19 mouse cellular contexts compared by ENCODE assay signal in genomic region chr15:88214286-88214685, GRCm38 (mm10).
"Had no signal": no experiment of that assay in that cellular context is flagged by ENCODE, and none has a peak within 500 bp of the region (broad histone marks: within the 10 kb centered on the region; RNA-seq: fewer than 3 reads in every experiment).

No protein-coding gene starts in this region.

- H3K9me3 ChIP-seq: liver, embryonic 15.5 days; lung, embryonic 15.5 days; midbrain, embryonic 13.5 days; midbrain, embryonic 15.5 days; neural tube, embryonic 12.5 days had no signal

- H3K9ac ChIP-seq: liver, embryonic 15.5 days; liver, postnatal 0 days; lung, embryonic 15.5 days; midbrain, embryonic 13.5 days; midbrain, embryonic 15.5 days; neural tube, embryonic 12.5 days had no signal

- ATAC-seq: liver, postnatal 0 days; lung, postnatal 0 days; midbrain, embryonic 13.5 days; midbrain, embryonic 15.5 days had no signal

- H3K4me3 ChIP-seq: liver, embryonic 15.5 days; lung, embryonic 15.5 days; megakaryocyte, embryonic 14.5 days; midbrain, embryonic 13.5 days; midbrain, embryonic 15.5 days; neural tube, embryonic 12.5 days had no signal

- H3K4me1 ChIP-seq: liver, embryonic 15.5 days; lung, embryonic 15.5 days; megakaryocyte, embryonic 14.5 days; midbrain, embryonic 13.5 days; midbrain, embryonic 15.5 days had no signal

- H3K27ac ChIP-seq: liver, embryonic 15.5 days; lung, embryonic 15.5 days; macrophage; midbrain, embryonic 13.5 days; midbrain, embryonic 15.5 days; neural tube, embryonic 12.5 days had no signal

- H3K36me3 ChIP-seq: liver, embryonic 15.5 days; lung, embryonic 15.5 days; midbrain, embryonic 13.5 days; midbrain, embryonic 15.5 days; neural tube, embryonic 12.5 days had no signal

- DNase-seq: liver, postnatal 0 days; lung, adult 2 months; lung, postnatal 14 days; lung, postnatal 36 days; right cerebral cortex, postnatal 25 days; right cerebral cortex, postnatal 4 days; spleen, adult 18-20 months; thymus, adult 18-20 months; thymus, postnatal 14 days; thymus, postnatal 36 days had no signal

- H3K4me2 ChIP-seq: liver, embryonic 15.5 days; lung, embryonic 15.5 days; midbrain, embryonic 11.5 days; midbrain, embryonic 13.5 days; midbrain, embryonic 15.5 days; neural tube, embryonic 12.5 days had no signal

- H3K27me3 ChIP-seq: liver, embryonic 15.5 days; lung, embryonic 15.5 days; megakaryocyte, embryonic 14.5 days; midbrain, embryonic 13.5 days; midbrain, embryonic 15.5 days; neural tube, embryonic 12.5 days had no signal
